Mouse (Mus musculus) embryonic fibroblast, embryonic 13.5 days (primary cell): ENCODE measurements around the gene Ppm1g.

Experiments used
- CTCF ChIP-seq: IDR thresholded peaks from 2 replicates; pipeline ENCODE4 v1.5.1; 2011; ENCODE audit warnings: mild to moderate bottlenecking, control low read depth, low read length, moderate library complexity, borderline replicate concordance; ENCODE audit not compliant: insufficient read depth
- POLR2A ChIP-seq: IDR thresholded peaks from 2 replicates; pipeline ENCODE4 v1.6.1; 2011; ENCODE audit warnings: low read depth, mild to moderate bottlenecking, control low read depth, low read length, moderate library complexity

- TF ChIP-seq CTCF = no peak
- no peak for TF ChIP-seq POLR2A
These were observed 21.7 kb upstream of the Ppm1g start for GRCm38 (mm10) chr5:31242191-31242590.
